Mouse (Mus musculus) liver, embryonic 16.5 days (tissue): Measurements from ENCODE around the gene Adora2b. TPM values are rescaled to one million over a fixed set of nuclear protein-coding genes. Genes with fewer than 3 reads are reported as not detected.

Experiments used
- ATAC-seq: fragments of 200-750 bp; cut with Nextera tagmentation; 2 replicates; pipeline ENCODE4 v1.8.0; 2017; ENCODE audit warnings: low read depth, mild to moderate bottlenecking, moderate number of reproducible peaks, moderate library complexity
- H3K27ac ChIP-seq: fragments of 300-500 bp; sonication (generic); 2 replicates; pipeline ENCODE4 v1.5.1; 2014; ENCODE audit warnings: mild to moderate bottlenecking, low read length
- H3K27me3 ChIP-seq: fragments of 300-500 bp; sonication (generic); 2 replicates; pipeline ENCODE4 v1.6.1; 2014; ENCODE audit warnings: low read depth, low read length, mixed read lengths; ENCODE audit not compliant: control insufficient read depth, insufficient read depth
- H3K36me3 ChIP-seq: fragments of 300-500 bp; sonication (generic); 2 replicates; pipeline ENCODE4 v1.6.1; 2014; ENCODE audit warnings: mild to moderate bottlenecking; ENCODE audit not compliant: control insufficient read depth, insufficient read depth
- H3K4me1 ChIP-seq: fragments of 300-500 bp; sonication (generic); 2 replicates; pipeline ENCODE4 v1.6.1; 2014; ENCODE audit warnings: low read depth, low read length, mixed read lengths; ENCODE audit not compliant: control insufficient read depth
- H3K4me2 ChIP-seq: fragments of 300-500 bp; sonication (generic); 2 replicates; pipeline ENCODE4 v1.6.1; 2014; ENCODE audit warnings: low read depth, low read length, mixed read lengths
- H3K4me3 ChIP-seq: fragments of 300-500 bp; sonication (generic); 2 replicates; pipeline ENCODE4 v1.5.1; 2014; ENCODE audit warnings: low read depth, mild to moderate bottlenecking, low read length
- H3K9ac ChIP-seq: fragments of 300-500 bp; sonication (generic); 2 replicates; pipeline ENCODE4 v1.6.1; 2014; ENCODE audit warnings: low read depth, low read length
- H3K9me3 ChIP-seq: fragments of 300-500 bp; sonication (generic); replicated peaks from 2 replicates; pipeline ENCODE4 v1.6.1; 2016; ENCODE audit warnings: low read length; ENCODE audit not compliant: control insufficient read depth
- WGBS: fragments of 180-500 bp; shearing (Covaris S2); extraction: QIAGEN DNeasy Blood & Tissue Kit; methylation state at CpG from one replicate; pipeline ENCODE4 v1.1.7; 2014; ENCODE audit not compliant: insufficient replicate concordance; 5-methylcytosine and 5-hydroxymethylcytosine counted together
- polyA plus RNA-seq: library from polyadenylated mRNA; unstranded; fragments of >200 nt; fragmentation: Nextera tagmentation; extraction: Ambion mirVana; gene quantifications from 2 replicates; pipeline ENCODE4 v1.2.1, GENCODE M21; 2015

Gene Adora2b
- polyA plus RNA-seq, 1 experiment from 2014 or later: 0.60 TPM

GRCm38 (mm10) chr11:62249266-62250037, 668 bp downstream of the Adora2b start:
- Histone ChIP-seq H3K27ac (no peak overlapping the region), H3K9ac (no peak overlapping the region), H3K4me2 (peak overlapping the region; percentile 91), H3K27me3 (peaks cover 45% of the 10 kb centered on the region), H3K9me3 (no peaks in the 10 kb centered on the region), H3K4me3 (peak overlapping the region; percentile 61), H3K36me3 (no peaks in the 10 kb centered on the region), H3K4me1 (peaks cover 7% of the 10 kb centered on the region)
- WGBS: 6% methylated on average over 35 of the region's 35 CpGs
- no peak for ATAC-seq

- Histone ChIP-seq H3K9ac (no peak overlapping the region), H3K9me3 (no peaks in the 10 kb centered on the region), H3K36me3 (no peaks in the 10 kb centered on the region), H3K27ac (no peak overlapping the region), H3K27me3 (peaks cover 45% of the 10 kb centered on the region), H3K4me3 (no peak overlapping the region), H3K4me2 (no peak overlapping the region), H3K4me1 (peaks cover 7% of the 10 kb centered on the region)
- 22% methylated on average over 11 of the region's 11 CpGs for WGBS
- no peak for ATAC-seq
Observed at GRCm38 (mm10) chr11:62251047-62251446, 2.3 kb downstream of the Adora2b start.

GRCm38 (mm10) chr11:62253380-62253779, 4.6 kb downstream of the Adora2b start:
- Histone ChIP-seq H3K27ac (no peak overlapping the region), H3K27me3 (peaks cover 34% of the 10 kb centered on the region)
- WGBS: 62% methylated on average over 5 of the region's 5 CpGs

GRCm38 (mm10) chr11:62259214-62259613, 10.4 kb downstream of the Adora2b start:
- Histone ChIP-seq H3K4me3 (no peak overlapping the region), H3K4me1 (no peaks in the 10 kb centered on the region), H3K27me3 (no peaks in the 10 kb centered on the region), H3K4me2 (no peak overlapping the region), H3K27ac (no peak overlapping the region), H3K9me3 (no peaks in the 10 kb centered on the region), H3K9ac (no peak overlapping the region), H3K36me3 (no peaks in the 10 kb centered on the region)
- WGBS: 38% methylated on average over 5 of the region's 5 CpGs
- ATAC-seq: no peak

More at GRCm38 (mm10) chr11:62253380-62253779, 4.6 kb downstream of the Adora2b start:
- no peak for ATAC-seq
- Histone ChIP-seq H3K4me1 (peaks cover 4% of the 10 kb centered on the region), H3K9me3 (no peaks in the 10 kb centered on the region), H3K4me2 (no peak overlapping the region), H3K36me3 (no peaks in the 10 kb centered on the region), H3K9ac (no peak overlapping the region), H3K4me3 (no peak overlapping the region)

GRCm38 (mm10) chr11:62263599-62263998, 14.8 kb downstream of the Adora2b start:
- no peak overlapping the region for H3K4me2 ChIP-seq

GRCm38 (mm10) chr11:62264018-62264417, 15.2 kb downstream of the Adora2b start:
- Histone ChIP-seq H3K4me1 (no peaks in the 10 kb centered on the region), H3K27ac (no peak overlapping the region), H3K36me3 (no peaks in the 10 kb centered on the region), H3K27me3 (no peaks in the 10 kb centered on the region), H3K4me3 (no peak overlapping the region), H3K4me2 (no peak overlapping the region), H3K9ac (no peak overlapping the region), H3K9me3 (no peaks in the 10 kb centered on the region)
- 46% methylated on average over 7 of the region's 7 CpGs for WGBS
- no peak for ATAC-seq

More at GRCm38 (mm10) chr11:62263599-62263998, 14.8 kb downstream of the Adora2b start:
- no peaks in the 10 kb centered on the region for H3K36me3 ChIP-seq
- ATAC-seq: no peak
- H3K4me3 ChIP-seq: no peak overlapping the region
- no peak overlapping the region for H3K27ac ChIP-seq
- no peaks in the 10 kb centered on the region for H3K4me1 ChIP-seq
- no peak overlapping the region for H3K9ac ChIP-seq
- H3K27me3 ChIP-seq: no peaks in the 10 kb centered on the region
- H3K9me3 ChIP-seq: no peaks in the 10 kb centered on the region
- WGBS: 67% methylated on average over 7 of the region's 7 CpGs

GRCm38 (mm10) chr11:62265642-62266041, 16.9 kb downstream of the Adora2b start:
- Histone ChIP-seq H3K9ac (no peak overlapping the region), H3K36me3 (no peaks in the 10 kb centered on the region), H3K27me3 (no peaks in the 10 kb centered on the region), H3K9me3 (no peaks in the 10 kb centered on the region), H3K4me1 (no peaks in the 10 kb centered on the region), H3K4me2 (no peak overlapping the region), H3K27ac (no peak overlapping the region), H3K4me3 (no peak overlapping the region)
- no peak for ATAC-seq
- 71% methylated on average over 7 of the region's 7 CpGs for WGBS

GRCm38 (mm10) chr11:62266466-62267214, 17.9 kb downstream of the Adora2b start:
- no peak overlapping the region for H3K4me2 ChIP-seq
- H3K36me3 ChIP-seq: no peaks in the 10 kb centered on the region
- H3K9me3 ChIP-seq: no peaks in the 10 kb centered on the region
- no peak overlapping the region for H3K27ac ChIP-seq
- H3K9ac ChIP-seq: no peak overlapping the region
- 59% methylated on average over 17 of the region's 17 CpGs for WGBS
- no peaks in the 10 kb centered on the region for H3K27me3 ChIP-seq
- ATAC-seq: no peak
- H3K4me3 ChIP-seq: no peak overlapping the region
- H3K4me1 ChIP-seq: no peaks in the 10 kb centered on the region

GRCm38 (mm10) chr11:62268381-62268780, 19.6 kb downstream of the Adora2b start:
- no peaks in the 10 kb centered on the region for H3K4me1 ChIP-seq
- H3K9ac ChIP-seq: no peak overlapping the region
- no peak overlapping the region for H3K4me2 ChIP-seq
- no peak for ATAC-seq
- H3K27me3 ChIP-seq: no peaks in the 10 kb centered on the region
- no peak overlapping the region for H3K27ac ChIP-seq
- H3K4me3 ChIP-seq: no peak overlapping the region
- no peaks in the 10 kb centered on the region for H3K36me3 ChIP-seq
- WGBS: 56% methylated on average over 8 of the region's 8 CpGs
- H3K9me3 ChIP-seq: no peaks in the 10 kb centered on the region
